Mouse (Mus musculus) duodenum, adult 2 months (tissue): ENCODE data around the gene Rgs21. TPM values are rescaled to one million over a fixed set of nuclear protein-coding genes. Genes with fewer than 3 reads are reported as not detected.

Experiments used
- polyA plus RNA-seq: library from polyadenylated mRNA; depleted of rRNA; stranded (reverse); fragments of >200 nt; gene quantifications from 2 replicates; pipeline ENCODE4 v1.2.3, GENCODE M21; 2012; ENCODE audit warnings: low replicate concordance; rRNA removed

The Rgs21 gene
- polyA plus RNA-seq = not detected in 2 replicates

GRCm38 (mm10) chr1:144567567-144567966 is at the start of gene Rgs21:
Gene Rgs21 (minus strand): TSS chr1:144567667.

Other genes with a start within 250 kb of the Rgs21 start
- gene Rgs18, start 207.8 kb upstream of the Rgs21 start, polyA plus RNA-seq = not detected in 2 replicates